Mouse (Mus musculus) megakaryocyte, embryonic 14.5 days (primary cell): ENCODE measurements around the gene Aldh3a2.

ENCODE experiments used
- FLI1 ChIP-seq: IDR thresholded peaks from 2 replicates; pipeline ENCODE4 v1.6.1; 2012; ENCODE audit warnings: low read length, inconsistent platforms, mixed read lengths
- GATA1 ChIP-seq: IDR thresholded peaks from 3 replicates; pipeline ENCODE4 v1.6.1; 2012; ENCODE audit warnings: mixed read lengths, low read length, inconsistent platforms, borderline replicate concordance

DNA sequence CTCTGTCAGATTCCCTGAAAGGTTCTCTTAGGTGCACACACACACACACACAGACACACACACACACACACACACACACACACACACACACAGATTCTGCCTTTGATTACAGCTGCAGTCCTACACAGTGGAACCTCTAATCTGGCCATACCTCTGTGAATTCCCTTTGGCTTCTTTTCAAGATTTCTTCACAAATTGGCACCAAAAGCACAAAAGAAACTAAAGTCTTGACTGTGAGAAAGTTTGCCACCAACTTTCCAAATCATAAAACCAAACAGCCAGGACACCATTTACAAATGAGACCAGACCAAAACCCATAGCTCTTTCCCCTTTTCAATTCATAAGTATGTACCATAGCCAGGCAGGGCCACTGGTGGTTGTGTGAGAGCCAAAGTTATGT, 69.3 kb downstream of the Aldh3a2 start:
- no peak for TF ChIP-seq GATA1
- no peak for TF ChIP-seq FLI1
